Mouse (Mus musculus) CD4-positive helper T cell, adult 2 months (primary cell): ENCODE data around the gene Osbpl10.

Source experiments
- DNase-seq: peaks from one replicate; pipeline ENCODE4 v3.0.0-alpha.2; 2012; ENCODE audit warnings: low read depth, missing footprints, low spot score

Gene Osbpl10

GRCm38 (mm10) chr9:114982689-114983360, 4.5 kb downstream of the Osbpl10 start, which contains the start of gene Rps27rt:
Rps27rt (minus strand) TSS chr9:114982739.
- DNase-seq = no peak

GRCm38 (mm10) chr9:114985741-114986140, 7.4 kb downstream of the Osbpl10 start:
- no peak for DNase-seq

GRCm38 (mm10) chr9:114986361-114986760, 8.0 kb downstream of the Osbpl10 start:
- DNase-seq = no peak

GRCm38 (mm10) chr9:114988029-114988428, 9.7 kb downstream of the Osbpl10 start:
- DNase-seq = no peak

- DNase-seq = no peak
Observed at GRCm38 (mm10) chr9:114988610-114989327, 10.4 kb downstream of the Osbpl10 start.

GRCm38 (mm10) chr9:114990421-114990820, 12.1 kb downstream of the Osbpl10 start:
- no peak for DNase-seq

GRCm38 (mm10) chr9:114992528-114992927, 14.2 kb downstream of the Osbpl10 start:
- no peak for DNase-seq

- no peak for DNase-seq
Observed at GRCm38 (mm10) chr9:114995250-114995649, 16.9 kb downstream of the Osbpl10 start.

GRCm38 (mm10) chr9:114995716-114996115, 17.3 kb downstream of the Osbpl10 start:
- no peak for DNase-seq

GRCm38 (mm10) chr9:114996489-114996888, 18.1 kb downstream of the Osbpl10 start:
- DNase-seq = no peak

- no peak for DNase-seq
Observed at GRCm38 (mm10) chr9:114999010-114999770, 20.8 kb downstream of the Osbpl10 start.

GRCm38 (mm10) chr9:114999771-115000146, 21.4 kb downstream of the Osbpl10 start:
- DNase-seq = no peak

GRCm38 (mm10) chr9:115005446-115005845, 27.1 kb downstream of the Osbpl10 start:
- DNase-seq = no peak

GRCm38 (mm10) chr9:115007776-115008175, 29.4 kb downstream of the Osbpl10 start:
- no peak for DNase-seq

- no peak for DNase-seq
Observed at GRCm38 (mm10) chr9:115008194-115008593, 29.8 kb downstream of the Osbpl10 start.

GRCm38 (mm10) chr9:115012367-115012766, 34.0 kb downstream of the Osbpl10 start:
- DNase-seq = no peak

- DNase-seq = no peak
Observed at GRCm38 (mm10) chr9:115020141-115020540, 41.8 kb downstream of the Osbpl10 start.

- no peak for DNase-seq
Observed at GRCm38 (mm10) chr9:115021419-115021818, 43.0 kb downstream of the Osbpl10 start.

- no peak for DNase-seq
Observed at GRCm38 (mm10) chr9:115023137-115023536, 44.8 kb downstream of the Osbpl10 start.

- DNase-seq = no peak
Observed at GRCm38 (mm10) chr9:115023708-115024383, 45.5 kb downstream of the Osbpl10 start.

- DNase-seq = no peak
Observed at GRCm38 (mm10) chr9:115029307-115029706, 50.9 kb downstream of the Osbpl10 start.

- no peak for DNase-seq
Observed at GRCm38 (mm10) chr9:115030581-115030980, 52.2 kb downstream of the Osbpl10 start.
